Mouse (Mus musculus): ENCODE results near the gene Syt2.

DNA sequence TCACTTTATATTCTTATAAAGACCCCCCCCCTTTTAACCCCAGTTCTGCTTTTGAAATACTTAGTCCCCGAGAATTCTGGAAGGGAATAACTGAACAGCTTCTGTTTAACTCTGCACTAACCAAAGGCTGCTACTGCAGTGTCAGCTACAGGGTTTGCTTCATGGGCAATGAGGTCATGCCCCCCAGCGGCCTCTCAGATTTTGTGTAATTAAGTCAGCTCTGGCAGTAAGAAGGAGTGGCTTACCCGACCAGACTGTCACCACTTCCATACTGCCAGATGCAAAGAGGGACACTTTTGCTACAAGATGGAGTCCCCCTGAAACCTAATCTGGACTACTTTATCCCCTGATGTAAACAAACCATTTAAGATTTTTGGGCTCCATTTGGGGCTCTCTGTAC, 129.2 kb downstream of the Syt2 start:
- no peak for TF ChIP-seq CTCF (IDR thresholded peaks at IDR 0.05)
- TF ChIP-seq EP300 (IDR thresholded peaks at IDR 0.05): no peak

All from lung, postnatal 0 days (tissue).